Mouse (Mus musculus) erythroblast, embryonic 14.5 days (primary cell): ENCODE results near the gene Pdss2.

Experiments
- GATA1 ChIP-seq: IDR thresholded peaks from 2 replicates; pipeline ENCODE4 v1.6.1; 2012; ENCODE audit warnings: low read length, inconsistent platforms, mixed read lengths
- TAL1 ChIP-seq: IDR thresholded peaks from 3 replicates; pipeline ENCODE4 v1.6.1; 2012; ENCODE audit warnings: low read length, inconsistent platforms, mixed read lengths

- TF ChIP-seq GATA1 (no peak), TAL1 (no peak)
Measured at GRCm38 (mm10) chr10:43291333-43291736, 70.0 kb downstream of the Pdss2 start.
